In the genomic region with DNA sequence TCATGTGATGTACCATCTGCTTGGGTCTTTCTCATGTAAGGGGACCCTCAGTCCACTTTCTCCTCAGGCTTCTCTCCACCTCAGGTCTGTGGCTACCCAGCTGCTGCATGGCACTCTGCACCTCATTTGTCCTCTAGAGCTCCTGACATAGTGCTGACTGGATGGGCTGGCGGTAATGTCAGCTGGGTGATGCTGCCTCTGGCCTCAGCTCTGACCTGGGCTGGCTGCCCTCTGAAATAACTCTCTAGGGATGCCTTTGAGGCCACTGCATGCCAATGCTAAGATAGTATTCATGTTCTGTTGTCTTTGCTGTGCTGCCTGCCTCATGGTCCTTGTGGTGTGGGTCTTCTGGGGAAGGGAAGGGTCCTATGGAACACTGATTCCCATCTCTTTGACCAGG, we compare ENCODE assay signal across 24 mouse cellular contexts.
"Had no signal": no experiment of that assay in that cellular context is flagged by ENCODE, and none has a peak within 500 bp of the region (broad histone marks: within the 10 kb centered on the region; RNA-seq: fewer than 3 reads in every experiment).

No protein-coding gene starts in this region.

- H3K4me2 ChIP-seq: limb, embryonic 13.5 days; liver, embryonic 13.5 days; lung, embryonic 14.5 days; neural tube, embryonic 12.5 days; neural tube, embryonic 15.5 days had no signal

- H3K36me3 ChIP-seq: limb, embryonic 10.5 days; limb, embryonic 13.5 days; liver, embryonic 13.5 days; midbrain, embryonic 10.5 days; neural tube, embryonic 12.5 days; neural tube, embryonic 15.5 days had no signal

- H3K4me1 ChIP-seq: limb, embryonic 10.5 days; limb, embryonic 13.5 days; megakaryocyte, embryonic 14.5 days; neural tube, embryonic 12.5 days; neural tube, embryonic 15.5 days had no signal

- DNase-seq: kidney, adult 18-20 months; kidney, adult 9 months; kidney, postnatal 14 days; kidney, postnatal 4 days; layer of hippocampus, adult 9-11 months; liver; liver, embryonic 13.5 days; liver, postnatal 0 days; lung, embryonic 14.5 days; lung, postnatal 36 days; midbrain, embryonic 14.5 days; retina, postnatal 1 day; right cerebral cortex, postnatal 25 days; thymus, adult 2 months; thymus, postnatal 14 days; thymus, postnatal 4 days had no signal

- H3K4me3 ChIP-seq: layer of hippocampus, adult 2 months; limb, embryonic 10.5 days; limb, embryonic 13.5 days; liver, embryonic 13.5 days; megakaryocyte, embryonic 14.5 days; midbrain, embryonic 10.5 days; neural tube, embryonic 12.5 days; neural tube, embryonic 15.5 days had no signal

- H3K27me3 ChIP-seq: limb, embryonic 13.5 days; neural tube, embryonic 12.5 days; neural tube, embryonic 15.5 days had no signal

- H3K27ac ChIP-seq: layer of hippocampus, adult 2 months; limb, embryonic 10.5 days; limb, embryonic 13.5 days; liver, embryonic 13.5 days; midbrain, embryonic 10.5 days; neural tube, embryonic 12.5 days; neural tube, embryonic 15.5 days had no signal

- H3K9ac ChIP-seq: limb, embryonic 13.5 days; liver, embryonic 13.5 days; liver, postnatal 0 days; lung, embryonic 14.5 days; neural tube, embryonic 12.5 days; neural tube, embryonic 15.5 days had no signal

- H3K9me3 ChIP-seq: limb, embryonic 10.5 days; limb, embryonic 13.5 days; liver, embryonic 13.5 days; megakaryocyte, embryonic 14.5 days; midbrain, embryonic 10.5 days; neural tube, embryonic 12.5 days; neural tube, embryonic 15.5 days had no signal

- ATAC-seq: liver, postnatal 0 days; lung, postnatal 0 days had no signal
